18 mouse cellular contexts compared by ENCODE assay signal in the genomic region with DNA sequence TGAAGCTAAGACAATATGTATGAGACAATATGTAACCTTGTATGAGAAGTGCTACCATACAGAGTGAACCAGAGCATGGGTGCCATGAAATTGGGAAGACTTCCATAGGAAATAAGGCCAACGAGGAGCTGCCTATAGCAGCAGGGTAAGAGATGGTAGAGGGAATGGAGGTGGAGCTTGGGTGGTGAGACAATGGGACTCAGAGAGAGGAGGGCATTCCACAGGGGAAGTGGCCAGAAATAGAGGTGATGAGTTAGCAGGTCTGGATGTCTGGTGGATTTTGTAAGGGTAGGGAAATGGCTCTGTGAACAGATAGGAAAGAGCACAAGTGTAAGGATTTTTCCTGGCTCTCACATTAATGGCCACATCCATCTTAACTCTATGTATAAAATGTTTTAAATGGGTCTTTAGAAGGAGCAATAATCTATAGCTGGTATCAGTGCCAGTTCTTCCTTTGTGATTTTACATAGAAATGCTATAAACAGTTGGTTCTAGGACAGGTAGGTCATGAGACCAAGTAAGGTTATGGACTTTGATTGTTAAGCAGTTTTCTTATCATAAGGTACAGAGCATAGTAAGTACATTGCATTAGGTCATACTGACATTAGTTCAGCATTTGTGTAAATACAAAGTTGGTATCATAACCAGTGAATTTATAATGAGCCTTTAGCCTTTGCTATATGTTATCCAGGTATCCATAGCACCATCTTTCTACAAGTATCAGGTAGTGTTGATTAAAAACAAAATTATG. TPM values are rescaled to one million over a fixed set of nuclear protein-coding genes. Genes with fewer than 3 reads are reported as not detected.
A peak's percentile ranks its signal among the peaks of the same experiment; 100 is the strongest.
DNase-seq lines count a peak whose midpoint lies in the region; ATAC-seq and TF ChIP-seq lines count a peak whose summit lies in the region.
"Had no signal": no experiment of that assay in that cellular context is flagged by ENCODE, and none has a peak within 500 bp of the region (broad histone marks: within the 10 kb centered on the region; RNA-seq: fewer than 3 reads in every experiment).

No protein-coding gene starts in this region.

- TF ChIP-seq EP300 in heart, adult 2 months (IDR thresholded peaks at IDR 0.05; ENCODE audit: insufficient read depth, low read depth, low read length): no peak
- no peak for TF ChIP-seq EP300 in heart, postnatal 0 days (IDR thresholded peaks at IDR 0.05; ENCODE audit: low read depth)

- ATAC-seq in heart, postnatal 0 days (ENCODE audit: insufficient read depth, low read depth): peak; percentile 75
- ATAC-seq in liver, embryonic 15.5 days (ENCODE audit: insufficient read depth): no peak
- ATAC-seq in forebrain, embryonic 15.5 days (replicated peaks): no peak

- peaks cover 23% of the 10 kb centered on the region for H3K4me1 ChIP-seq in heart, adult 2 months (ENCODE audit: control insufficient read depth, insufficient read depth, low read length)
- peaks cover 19% of the 10 kb centered on the region for H3K4me1 ChIP-seq in brown adipose tissue, adult 24 weeks (ENCODE audit: control insufficient read depth, insufficient read depth, insufficient read length, low read length)
- H3K4me1 ChIP-seq in heart, postnatal 0 days (ENCODE audit: control insufficient read depth, insufficient read depth): peaks cover 69% of the 10 kb centered on the region
- H3K4me1 ChIP-seq in liver, embryonic 15.5 days (replicated peaks): peaks cover 59% of the 10 kb centered on the region
- peaks cover 9% of the 10 kb centered on the region; the same call in 1 of the 2 replicates for H3K4me1 ChIP-seq in forebrain, embryonic 15.5 days
- H3K4me1 ChIP-seq: hindbrain, embryonic 12.5 days; limb, embryonic 12.5 days; stomach, embryonic 15.5 days had no signal

- intact Hi-C loops in heart, adult 2 months (cut with DNase I): no loop called here
- intact Hi-C loops in heart, postnatal 36 days (cut with DNase I): no loop called here
- intact Hi-C loops in left cerebral cortex, postnatal 36 days (cut with DNase I): no loop called here

- peak overlapping the region; percentile 82 for H3K27ac ChIP-seq in heart, adult 2 months
- H3K27ac ChIP-seq in brown adipose tissue, adult 24 weeks (replicated peaks; ENCODE audit: low read depth, low read length): peak overlapping the region; percentile 75
- peak overlapping the region; percentile 89 for H3K27ac ChIP-seq in heart, postnatal 0 days (ENCODE audit: low read depth)
- 0 out of 2 replicates have a peak overlapping the region, but pooled peaks have one; percentile 14 for H3K27ac ChIP-seq in liver, embryonic 15.5 days (replicated peaks)
- no peak overlapping the region for H3K27ac ChIP-seq in forebrain, embryonic 15.5 days (replicated peaks)
- H3K27ac ChIP-seq: hindbrain, embryonic 12.5 days; limb, embryonic 12.5 days; stomach, embryonic 15.5 days had no signal

- 0 out of 2 replicates have a peak overlapping the region, but pooled peaks have one; percentile 4 for H3K4me2 ChIP-seq in heart, postnatal 0 days (ENCODE audit: low read depth, low read length)
- no peak overlapping the region for H3K4me2 ChIP-seq in liver, embryonic 15.5 days
- no peak overlapping the region for H3K4me2 ChIP-seq in forebrain, embryonic 15.5 days (replicated peaks)
- H3K4me2 ChIP-seq: hindbrain, embryonic 12.5 days; limb, embryonic 12.5 days; midbrain, embryonic 11.5 days; stomach, embryonic 15.5 days had no signal

- H3K79me2 ChIP-seq in heart, adult 2 months (replicated peaks; ENCODE audit: control insufficient read depth, insufficient read depth, low read length): peaks cover 5% of the 10 kb centered on the region; the same call in 1 of the 2 replicates

- H3K9ac ChIP-seq in heart, adult 2 months (ENCODE audit: low read depth, low read length): no peak overlapping the region
- H3K9ac ChIP-seq in heart, postnatal 0 days (replicated peaks; ENCODE audit: low read depth, low read length): no peak overlapping the region
- H3K9ac ChIP-seq in liver, embryonic 15.5 days: no peak overlapping the region
- H3K9ac ChIP-seq in forebrain, embryonic 15.5 days (replicated peaks): no peak overlapping the region
- H3K9ac ChIP-seq: hindbrain, embryonic 12.5 days; limb, embryonic 12.5 days; stomach, embryonic 15.5 days had no signal

- H3K9me3 ChIP-seq in heart, postnatal 0 days (replicated peaks; ENCODE audit: control insufficient read depth, low read length): no peaks in the 10 kb centered on the region
- no peaks in the 10 kb centered on the region for H3K9me3 ChIP-seq in liver, embryonic 15.5 days (replicated peaks)
- H3K9me3 ChIP-seq in forebrain, embryonic 15.5 days: no peaks in the 10 kb centered on the region
- H3K9me3 ChIP-seq: hindbrain, embryonic 12.5 days; limb, embryonic 12.5 days; stomach, embryonic 15.5 days had no signal

- H3K36me3 ChIP-seq in heart, adult 2 months (ENCODE audit: control insufficient read depth, insufficient read depth, low read length): peaks cover 69% of the 10 kb centered on the region
- H3K36me3 ChIP-seq in heart, postnatal 0 days (replicated peaks; ENCODE audit: control insufficient read depth, insufficient read depth, low read length): no peaks in the 10 kb centered on the region
- H3K36me3 ChIP-seq in liver, embryonic 15.5 days (replicated peaks): peaks cover 64% of the 10 kb centered on the region
- no peaks in the 10 kb centered on the region for H3K36me3 ChIP-seq in forebrain, embryonic 15.5 days
- H3K36me3 ChIP-seq: hindbrain, embryonic 12.5 days; limb, embryonic 12.5 days; stomach, embryonic 15.5 days had no signal

- no peak for DNase-seq in heart, adult 2 months
- no peak for DNase-seq in heart, postnatal 36 days
- no peak for DNase-seq in heart, postnatal 0 days (ENCODE audit: low spot score)
- no peak for DNase-seq in left cerebral cortex, postnatal 36 days (ENCODE audit: low spot score in 2 of 2)
- DNase-seq in layer of hippocampus, adult 8-10 months (ENCODE audit: low spot score in 2 of 2): no peak
- DNase-seq: adrenal gland, postnatal 36 days; cerebellum, postnatal 25 days; gastrocnemius, postnatal 25 days; kidney, postnatal 14 days; retina, postnatal 1 day; spleen, adult 18-20 months had no signal

- H3K27me3 ChIP-seq in heart, adult 2 months (ENCODE audit: control insufficient read depth, insufficient read depth, low read length): no peaks in the 10 kb centered on the region
- no peaks in the 10 kb centered on the region for H3K27me3 ChIP-seq in heart, postnatal 0 days (ENCODE audit: control insufficient read depth, insufficient read depth, low read length)
- no peaks in the 10 kb centered on the region for H3K27me3 ChIP-seq in liver, embryonic 15.5 days
- no peaks in the 10 kb centered on the region for H3K27me3 ChIP-seq in forebrain, embryonic 15.5 days
- H3K27me3 ChIP-seq: hindbrain, embryonic 12.5 days; limb, embryonic 12.5 days; stomach, embryonic 15.5 days had no signal

- no peak overlapping the region for H3K4me3 ChIP-seq in heart, adult 2 months
- no peak overlapping the region for H3K4me3 ChIP-seq in brown adipose tissue, adult 24 weeks (ENCODE audit: insufficient read depth, low read depth, low read length)
- H3K4me3 ChIP-seq in heart, postnatal 0 days (ENCODE audit: low read depth, low read length): no peak overlapping the region
- H3K4me3 ChIP-seq in liver, embryonic 15.5 days (replicated peaks): no peak overlapping the region
- H3K4me3 ChIP-seq in forebrain, embryonic 15.5 days: no peak overlapping the region
- H3K4me3 ChIP-seq: hindbrain, embryonic 12.5 days; limb, embryonic 12.5 days; stomach, embryonic 15.5 days had no signal

- TF ChIP-seq POLR2A in heart, adult 2 months (IDR thresholded peaks at IDR 0.05; ENCODE audit: insufficient read depth, low read depth, low read length): no peak

- 19% methylated on average over 1 of the region's 1 CpGs for WGBS in heart, adult 2 months
- 12% methylated on average over 1 of the region's 1 CpGs for WGBS in heart, postnatal 0 days
- WGBS in liver, embryonic 15.5 days (ENCODE audit: insufficient replicate concordance): 55% methylated on average over 1 of the region's 1 CpGs
- WGBS in forebrain, embryonic 15.5 days: 77% methylated on average over 1 of the region's 1 CpGs

- no peak for TF ChIP-seq CTCF in heart, adult 2 months (IDR thresholded peaks at IDR 0.05)
- TF ChIP-seq CTCF in heart, postnatal 0 days (IDR thresholded peaks at IDR 0.05; ENCODE audit: low read depth): no peak

RNA-seq across cellular contexts. Expression of a gene that starts 30.4 kb away (rescaled TPM):
- total RNA-seq in heart, adult 2 months (2021): 10 to 100 TPM; 83.4 to 97.3 TPM
- polyA plus RNA-seq in heart, adult 2 months (2012; rRNA removed): 15.3 and 29.5 TPM in 2 replicates
- 100 to 1,000 TPM in 1 of 2 experiments, 10 to 100 TPM in 1; 86.7 to 102 TPM for total RNA-seq in heart, postnatal 36 days (2021)
- 12.2 and 16.5 TPM in 2 replicates for polyA plus RNA-seq in brown adipose tissue, adult 24 weeks (2012; ENCODE audit: insufficient read depth, insufficient read length, missing spikeins)
- total RNA-seq in heart, postnatal 0 days (2014; rRNA removed; ENCODE audit: low replicate concordance): 30.2 and 39.6 TPM in 2 replicates
- 6.5 and 7.2 TPM in 2 replicates for polyA plus RNA-seq in heart, postnatal 0 days (2015; fragmentation: Nextera tagmentation; extraction: Ambion mirVana)
- polyA plus RNA-seq in liver, embryonic 15.5 days (2015; fragmentation: Nextera tagmentation; extraction: Ambion mirVana): 19.0 and 19.1 TPM in 2 replicates
- 100 to 1,000 TPM; 146 to 158 TPM for total RNA-seq in left cerebral cortex, postnatal 36 days (2021)
- polyA plus RNA-seq in forebrain, embryonic 15.5 days (2015; fragmentation: Nextera tagmentation; extraction: Ambion mirVana): 15.9 and 16.4 TPM in 2 replicates
- 100 to 1,000 TPM; 129 to 159 (median 149) TPM for total RNA-seq in layer of hippocampus, adult 8-10 months (2022)
